17 mouse cellular contexts compared by ENCODE assay signal in genomic region chr6:72961603-72962002, GRCm38 (mm10). TPM values are rescaled to one million over a fixed set of nuclear protein-coding genes. Genes with fewer than 3 reads are reported as not detected.
A peak's percentile ranks its signal among the peaks of the same experiment; 100 is the strongest.
DNase-seq lines count a peak whose midpoint lies in the region; ATAC-seq and TF ChIP-seq lines count a peak whose summit lies in the region.
"Had no signal": no experiment of that assay in that cellular context is flagged by ENCODE, and none has a peak within 500 bp of the region (broad histone marks: within the 10 kb centered on the region; RNA-seq: fewer than 3 reads in every experiment).

No protein-coding gene starts in this region.

- TF ChIP-seq EP300 in stomach, postnatal 0 days (optimal IDR thresholded peaks at IDR 0.05): no peak

- no peak for TF ChIP-seq CTCF in spleen, adult 2 months (IDR thresholded peaks at IDR 0.05; ENCODE audit: extremely low read depth, insufficient read depth, insufficient read length, insufficient replicate concordance)
- TF ChIP-seq CTCF in stomach, postnatal 0 days (IDR thresholded peaks at IDR 0.05; ENCODE audit: low read depth): no peak

- H3K9me3 ChIP-seq in kidney, embryonic 15.5 days (replicated peaks): no peaks in the 10 kb centered on the region
- H3K9me3 ChIP-seq in limb, embryonic 10.5 days (replicated peaks): no peaks in the 10 kb centered on the region
- no peaks in the 10 kb centered on the region for H3K9me3 ChIP-seq in stomach, postnatal 0 days (ENCODE audit: control insufficient read depth, low read length)
- H3K9me3 ChIP-seq: G1E; hindbrain, embryonic 12.5 days; neural tube, embryonic 12.5 days had no signal

- H3K4me1 ChIP-seq in kidney, embryonic 15.5 days: peaks cover 35% of the 10 kb centered on the region
- H3K4me1 ChIP-seq in spleen, adult 2 months (ENCODE audit: control insufficient read depth, insufficient read depth, insufficient read length): peaks cover 11% of the 10 kb centered on the region; the same call in 1 of the 2 replicates
- peaks cover 47% of the 10 kb centered on the region for H3K4me1 ChIP-seq in limb, embryonic 10.5 days
- H3K4me1 ChIP-seq in stomach, postnatal 0 days (replicated peaks; ENCODE audit: control insufficient read depth, insufficient read depth): peaks cover 2% of the 10 kb centered on the region; the same call in 1 of the 2 replicates

- H3K27ac ChIP-seq in kidney, embryonic 15.5 days: peak overlapping the region; percentile 54
- H3K27ac ChIP-seq in spleen, adult 2 months (ENCODE audit: insufficient read depth, low read length): peak overlapping the region; percentile 95
- H3K27ac ChIP-seq in limb, embryonic 10.5 days: peak overlapping the region; percentile 75
- H3K27ac ChIP-seq in stomach, postnatal 0 days (replicated peaks): no peak overlapping the region
- H3K27ac ChIP-seq: heart, adult 2 months; hindbrain, embryonic 12.5 days; liver, embryonic 14.5 days; neural tube, embryonic 12.5 days had no signal

- H3K36me3 ChIP-seq in kidney, embryonic 15.5 days: no peaks in the 10 kb centered on the region
- no peaks in the 10 kb centered on the region; the same call in 1 of the 2 replicates for H3K36me3 ChIP-seq in spleen, adult 2 months (ENCODE audit: control insufficient read depth, insufficient read depth, low read length)
- H3K36me3 ChIP-seq in limb, embryonic 10.5 days: 0 out of 2 replicates have a peak, but pooled peaks cover 2% of the 10 kb centered on the region
- H3K36me3 ChIP-seq in stomach, postnatal 0 days (ENCODE audit: control insufficient read depth, insufficient read depth, low read length): no peaks in the 10 kb centered on the region
- H3K36me3 ChIP-seq: G1E; hindbrain, embryonic 12.5 days; neural tube, embryonic 12.5 days had no signal

- H3K4me2 ChIP-seq in kidney, embryonic 15.5 days: no peak overlapping the region
- no peak overlapping the region for H3K4me2 ChIP-seq in stomach, postnatal 0 days (replicated peaks; ENCODE audit: low read depth)
- H3K4me2 ChIP-seq: hindbrain, embryonic 12.5 days; neural tube, embryonic 12.5 days had no signal

- no peak for ATAC-seq in kidney, embryonic 15.5 days (replicated peaks; ENCODE audit: low FRiP score)
- no peak; the same call in 1 of the 2 replicates for ATAC-seq in stomach, postnatal 0 days (ENCODE audit: low FRiP score, low TSS enrichment)

- no peak overlapping the region for H3K9ac ChIP-seq in kidney, embryonic 15.5 days
- no peak overlapping the region for H3K9ac ChIP-seq in stomach, postnatal 0 days (ENCODE audit: low read length)
- H3K9ac ChIP-seq: hindbrain, embryonic 12.5 days; liver, embryonic 14.5 days; neural tube, embryonic 12.5 days had no signal

- no peaks in the 10 kb centered on the region for H3K27me3 ChIP-seq in kidney, embryonic 15.5 days
- no peaks in the 10 kb centered on the region for H3K27me3 ChIP-seq in spleen, adult 2 months (ENCODE audit: control insufficient read depth, insufficient read depth, low read length)
- H3K27me3 ChIP-seq in limb, embryonic 10.5 days (ENCODE audit: low read depth, poor library complexity, severe bottlenecking): no peaks in the 10 kb centered on the region
- H3K27me3 ChIP-seq in stomach, postnatal 0 days (ENCODE audit: control insufficient read depth, insufficient read depth, low read length): no peaks in the 10 kb centered on the region
- H3K27me3 ChIP-seq: hindbrain, embryonic 12.5 days; neural tube, embryonic 12.5 days had no signal

- H3K4me3 ChIP-seq in kidney, embryonic 15.5 days (replicated peaks): no peak overlapping the region
- no peak overlapping the region; the same call in 1 of the 2 replicates for H3K4me3 ChIP-seq in spleen, adult 2 months (ENCODE audit: extremely low read depth, insufficient read depth, insufficient read length)
- no peak overlapping the region for H3K4me3 ChIP-seq in limb, embryonic 10.5 days
- no peak overlapping the region for H3K4me3 ChIP-seq in stomach, postnatal 0 days (ENCODE audit: low read depth, low read length)
- H3K4me3 ChIP-seq: heart, adult 2 months; hindbrain, embryonic 12.5 days; neural tube, embryonic 12.5 days had no signal

- no peak for TF ChIP-seq POLR2A in spleen, adult 2 months (IDR thresholded peaks at IDR 0.05; ENCODE audit: low read depth, low read length)

- DNase-seq in kidney, postnatal 10 days: no peak
- no peak for DNase-seq in spleen, adult 2 months (ENCODE audit: low read depth in 1 of 2, low spot score in 2 of 2)
- no peak for DNase-seq in spleen, adult 18-20 months
- no peak for DNase-seq in limb, embryonic 10.5 days (ENCODE audit: low spot score)
- DNase-seq in stomach, postnatal 0 days (ENCODE audit: low spot score): peak; percentile 42
- no peak for DNase-seq in layer of hippocampus, postnatal 36 days
- DNase-seq in MN1 (ENCODE audit: low spot score): no peak
- DNase-seq: cerebellum, adult 9-11 months; gastrocnemius, postnatal 10 days; layer of hippocampus, adult 9-11 months; lung, postnatal 36 days had no signal

- 67% methylated on average over 9 of the region's 9 CpGs for WGBS in kidney, embryonic 15.5 days
- WGBS in spleen, adult 2 months: 87% methylated on average over 9 of the region's 9 CpGs
- 75% methylated on average over 9 of the region's 9 CpGs for WGBS in limb, embryonic 10.5 days
- WGBS in stomach, postnatal 0 days: 57% methylated on average over 9 of the region's 9 CpGs

RNA-seq across cellular contexts. Expression of gene Tmsb10, which starts 3.1 kb away (rescaled TPM):
- polyA plus RNA-seq in kidney, embryonic 15.5 days (2015; fragmentation: Nextera tagmentation; extraction: Ambion mirVana): 2,212 and 2,256 TPM in 2 replicates
- 143 TPM in 2 replicates for polyA plus RNA-seq in spleen, adult 2 months (2012; rRNA removed)
- 2,907 and 3,028 TPM in 2 replicates for polyA plus RNA-seq in limb, embryonic 10.5 days (2016; fragmentation: Nextera tagmentation; extraction: Ambion mirVana)
- polyA plus RNA-seq in stomach, postnatal 0 days (2015; fragmentation: Nextera tagmentation; extraction: Ambion mirVana): 1,323 and 1,685 TPM in 2 replicates
- total RNA-seq in layer of hippocampus, postnatal 36 days (2021): 100 to 1,000 TPM; 343 to 346 TPM
